Mouse (Mus musculus): ENCODE data around the gene Sec23b. TPM values are rescaled to one million over a fixed set of nuclear protein-coding genes. Genes with fewer than 3 reads are reported as not detected.
"Not testable (repeated sequence)": the region's sequence is repeated elsewhere in the genome, so short reads cannot be mapped to it uniquely, and the experiment has no call there.

The Sec23b gene
- total and polyA plus RNA-seq, 2 experiments = 47.6 to 49.7 TPM

DNA sequence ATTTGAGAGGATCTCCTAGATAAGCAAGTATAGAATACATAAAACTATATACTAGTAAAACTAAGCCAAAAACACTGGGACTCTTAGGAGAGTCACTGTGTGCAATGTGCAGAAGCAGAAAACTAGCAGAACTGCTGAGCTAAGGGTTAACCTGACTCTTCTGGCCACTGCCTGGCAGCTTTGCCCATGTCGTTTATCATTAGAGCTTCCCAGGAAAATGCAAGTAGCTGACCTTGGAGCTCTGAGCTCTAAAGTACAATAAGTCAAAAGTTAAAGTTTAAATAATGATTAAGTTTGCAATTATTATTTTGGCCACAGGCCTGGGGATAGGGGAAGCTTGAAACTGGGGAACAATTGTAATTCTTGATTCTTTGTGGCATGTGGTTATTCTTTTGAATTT is 10.5 kb upstream of the Sec23b start:
- WGBS = 3% methylated on average over 1 of the region's 1 CpGs
- Histone ChIP-seq H3K27me3 (ENCODE audit: control insufficient read depth, insufficient read depth, low read length) (no peaks in the 10 kb centered on the region), H3K4me3 (ENCODE audit: insufficient read depth, low read depth, low read length) (no peak overlapping the region), H3K4me1 (ENCODE audit: control insufficient read depth, insufficient read depth, low read length) (peaks cover 7% of the 10 kb centered on the region), H3K36me3 (ENCODE audit: control insufficient read depth, insufficient read depth, low read length) (peaks cover 28% of the 10 kb centered on the region), H3K79me2 (ENCODE audit: control insufficient read depth, insufficient read depth, low read length) (no peaks in the 10 kb centered on the region), H3K27ac (replicated peaks; ENCODE audit: insufficient read depth, low read depth, low read length) (no peak overlapping the region), H3K9ac (ENCODE audit: low read depth, low read length) (no peak overlapping the region)
- TF ChIP-seq CTCF (IDR thresholded peaks at IDR 0.05; ENCODE audit: low read depth, low read length) = no peak
- no peak for TF ChIP-seq POLR2A (IDR thresholded peaks at IDR 0.05; ENCODE audit: extremely low read depth, insufficient read depth, low read length)
- DNase-seq (ENCODE audit: extremely low read depth, low read depth, low spot score) = peak; percentile 75

DNA sequence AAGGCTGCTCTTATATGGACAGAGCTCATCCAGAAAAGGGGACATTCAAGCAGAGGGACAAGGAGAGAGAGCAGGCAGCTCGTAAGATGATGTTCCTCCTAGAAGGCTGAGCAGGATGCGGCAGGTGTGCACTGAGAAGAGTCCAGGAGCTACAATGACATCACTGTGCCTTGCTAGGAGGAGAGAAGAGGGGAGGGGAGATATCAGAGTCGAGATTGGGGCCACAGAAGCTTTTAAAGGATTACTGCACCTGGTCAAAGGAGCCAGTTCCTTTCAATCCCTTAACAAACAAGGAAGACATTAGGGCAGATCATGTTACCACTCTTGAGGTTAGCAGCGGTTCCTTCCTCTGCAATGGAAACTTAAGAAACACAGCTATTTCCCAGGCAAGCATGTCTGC is 8.5 kb upstream of the Sec23b start:
- peaks cover 7% of the 10 kb centered on the region for H3K4me1 ChIP-seq (ENCODE audit: control insufficient read depth, insufficient read depth, low read length)
- no peaks in the 10 kb centered on the region for H3K79me2 ChIP-seq (ENCODE audit: control insufficient read depth, insufficient read depth, low read length)
- H3K4me3 ChIP-seq (ENCODE audit: insufficient read depth, low read depth, low read length) = no peak overlapping the region
- no peak for DNase-seq (ENCODE audit: extremely low read depth, low read depth, low spot score)
- no peak overlapping the region for H3K9ac ChIP-seq (ENCODE audit: low read depth, low read length)
- 80% methylated on average over 4 of the region's 4 CpGs for WGBS
- H3K36me3 ChIP-seq (ENCODE audit: control insufficient read depth, insufficient read depth, low read length) = peaks cover 17% of the 10 kb centered on the region
- no peaks in the 10 kb centered on the region for H3K27me3 ChIP-seq (ENCODE audit: control insufficient read depth, insufficient read depth, low read length)
- H3K27ac ChIP-seq (replicated peaks; ENCODE audit: insufficient read depth, low read depth, low read length) = no peak overlapping the region
- TF ChIP-seq CTCF (IDR thresholded peaks at IDR 0.05; ENCODE audit: low read depth, low read length) (no peak), POLR2A (IDR thresholded peaks at IDR 0.05; ENCODE audit: extremely low read depth, insufficient read depth, low read length) (no peak)

GRCm38 (mm10) chr2:144550529-144550928 is 5.5 kb upstream of the Sec23b start, which contains the start of gene Rbbp9:
Gene Rbbp9, minus strand, starts transcription at chr2:144550869.
- 0 out of 2 replicates have a peak, but pooled peaks have one; percentile 24 for TF ChIP-seq POLR2A (IDR thresholded peaks at IDR 0.05; ENCODE audit: extremely low read depth, insufficient read depth, low read length)
- TF ChIP-seq CTCF (IDR thresholded peaks at IDR 0.05; ENCODE audit: low read depth, low read length) = no peak
- Histone ChIP-seq H3K27me3 (ENCODE audit: control insufficient read depth, insufficient read depth, low read length) (no peaks in the 10 kb centered on the region), H3K36me3 (ENCODE audit: control insufficient read depth, insufficient read depth, low read length) (0 out of 2 replicates have a peak, but pooled peaks cover 4% of the 10 kb centered on the region), H3K4me3 (ENCODE audit: insufficient read depth, low read depth, low read length) (peak within 1 kb of the TSS; percentile 98), H3K27ac (replicated peaks; ENCODE audit: insufficient read depth, low read depth, low read length) (peak within 1 kb of the TSS; percentile 47), H3K9ac (ENCODE audit: low read depth, low read length) (peak within 1 kb of the TSS; percentile 91), H3K4me1 (ENCODE audit: control insufficient read depth, insufficient read depth, low read length) (peaks cover 5% of the 10 kb centered on the region), H3K79me2 (ENCODE audit: control insufficient read depth, insufficient read depth, low read length) (no peaks in the 10 kb centered on the region)
- peak; percentile 78 for DNase-seq (ENCODE audit: extremely low read depth, low read depth, low spot score)
- under 1% methylated on average over 17 of the region's 17 CpGs for WGBS

- Histone ChIP-seq H3K9ac (ENCODE audit: low read depth, low read length) (no peak overlapping the region), H3K4me1 (ENCODE audit: control insufficient read depth, insufficient read depth, low read length) (peaks cover 2% of the 10 kb centered on the region), H3K36me3 (ENCODE audit: control insufficient read depth, insufficient read depth, low read length) (no peaks in the 10 kb centered on the region), H3K79me2 (ENCODE audit: control insufficient read depth, insufficient read depth, low read length) (peaks cover 3% of the 10 kb centered on the region; the same call in 1 of the 2 replicates), H3K27me3 (ENCODE audit: control insufficient read depth, insufficient read depth, low read length) (no peaks in the 10 kb centered on the region), H3K4me3 (ENCODE audit: insufficient read depth, low read depth, low read length) (no peak overlapping the region), H3K27ac (replicated peaks; ENCODE audit: insufficient read depth, low read depth, low read length) (no peak overlapping the region)
- TF ChIP-seq CTCF (IDR thresholded peaks at IDR 0.05; ENCODE audit: low read depth, low read length) = no peak
- TF ChIP-seq POLR2A (IDR thresholded peaks at IDR 0.05; ENCODE audit: extremely low read depth, insufficient read depth, low read length) = no peak
- 95% methylated on average over 3 of the region's 3 CpGs for WGBS
- no peak for DNase-seq (ENCODE audit: extremely low read depth, low read depth, low spot score)
These were observed 2.1 kb upstream of the Sec23b start for GRCm38 (mm10) chr2:144553905-144554304.

- 1% methylated on average over 14 of the region's 14 CpGs for WGBS
- DNase-seq (ENCODE audit: extremely low read depth, low read depth, low spot score) = no peak
These were observed 676 bp upstream of the Sec23b start for GRCm38 (mm10) chr2:144555286-144555819.

GRCm38 (mm10) chr2:144588723-144589122 is 32.7 kb downstream of the Sec23b start:
- H3K36me3 ChIP-seq (ENCODE audit: control insufficient read depth, insufficient read depth, low read length) = peaks cover 39% of the 10 kb centered on the region
- H3K4me3 ChIP-seq (ENCODE audit: insufficient read depth, low read depth, low read length) = no peak overlapping the region
- TF ChIP-seq POLR2A (IDR thresholded peaks at IDR 0.05; ENCODE audit: extremely low read depth, insufficient read depth, low read length) (no peak), CTCF (IDR thresholded peaks at IDR 0.05; ENCODE audit: low read depth, low read length) (peak; percentile 64)
- no peak overlapping the region for H3K9ac ChIP-seq (ENCODE audit: low read depth, low read length)
- no peaks in the 10 kb centered on the region for H3K4me1 ChIP-seq (ENCODE audit: control insufficient read depth, insufficient read depth, low read length)
- 82% methylated on average over 4 of the region's 4 CpGs for WGBS
- H3K27ac ChIP-seq (replicated peaks; ENCODE audit: insufficient read depth, low read depth, low read length) = no peak overlapping the region
- no peaks in the 10 kb centered on the region for H3K27me3 ChIP-seq (ENCODE audit: control insufficient read depth, insufficient read depth, low read length)
- H3K79me2 ChIP-seq (ENCODE audit: control insufficient read depth, insufficient read depth, low read length) = no peaks in the 10 kb centered on the region
- DNase-seq (ENCODE audit: extremely low read depth, low read depth, low spot score) = no peak

More at GRCm38 (mm10) chr2:144555286-144555819, 676 bp upstream of the Sec23b start:
- H3K9ac ChIP-seq (ENCODE audit: low read depth, low read length) = peak overlapping the region; percentile 52
- H3K27ac ChIP-seq (replicated peaks; ENCODE audit: insufficient read depth, low read depth, low read length) = peak overlapping the region; percentile 82
- H3K36me3 ChIP-seq (ENCODE audit: control insufficient read depth, insufficient read depth, low read length) = peaks cover 4% of the 10 kb centered on the region; the same call in 1 of the 2 replicates
- TF ChIP-seq POLR2A (IDR thresholded peaks at IDR 0.05; ENCODE audit: extremely low read depth, insufficient read depth, low read length) (no peak), CTCF (IDR thresholded peaks at IDR 0.05; ENCODE audit: low read depth, low read length) (no peak)
- H3K27me3 ChIP-seq (ENCODE audit: control insufficient read depth, insufficient read depth, low read length) = no peaks in the 10 kb centered on the region
- H3K4me1 ChIP-seq (ENCODE audit: control insufficient read depth, insufficient read depth, low read length) = no peaks in the 10 kb centered on the region; the same call in 1 of the 2 replicates
- peaks cover 3% of the 10 kb centered on the region; the same call in 1 of the 2 replicates for H3K79me2 ChIP-seq (ENCODE audit: control insufficient read depth, insufficient read depth, low read length)
- H3K4me3 ChIP-seq (ENCODE audit: insufficient read depth, low read depth, low read length) = peak overlapping the region; percentile 71

DNA sequence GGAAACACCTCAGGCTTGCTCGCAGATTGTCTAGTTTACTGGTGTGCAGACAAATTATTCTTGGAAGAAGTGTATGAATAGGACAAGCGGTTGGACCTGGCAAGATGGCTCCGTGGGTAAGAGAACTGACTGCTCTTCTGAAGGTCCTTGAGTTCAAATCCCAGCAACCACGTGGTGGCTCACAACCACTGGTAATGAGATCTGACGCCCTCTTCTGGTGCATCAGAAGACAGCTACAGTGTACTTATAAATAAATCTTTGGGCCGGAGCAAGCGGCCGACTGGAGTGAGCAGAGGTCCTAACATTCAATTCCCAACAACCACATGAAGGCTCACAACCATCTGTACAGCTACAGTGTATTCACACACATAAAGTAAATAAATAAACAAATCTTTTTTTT is 37.0 kb downstream of the Sec23b start:
- not testable (repeated sequence) for DNase-seq (ENCODE audit: extremely low read depth, low read depth, low spot score); H3K9ac ChIP-seq (ENCODE audit: low read depth, low read length); H3K4me3 ChIP-seq (ENCODE audit: insufficient read depth, low read depth, low read length); H3K79me2 ChIP-seq (ENCODE audit: control insufficient read depth, insufficient read depth, low read length); H3K36me3 ChIP-seq (ENCODE audit: control insufficient read depth, insufficient read depth, low read length); H3K27me3 ChIP-seq (ENCODE audit: control insufficient read depth, insufficient read depth, low read length); H3K27ac ChIP-seq (replicated peaks; ENCODE audit: insufficient read depth, low read depth, low read length); H3K4me1 ChIP-seq (ENCODE audit: control insufficient read depth, insufficient read depth, low read length)
- 73% methylated on average over 8 of the region's 8 CpGs for WGBS

Data from liver, adult 2 months (tissue).